In genomic region chr4:126024303-126024900, GRCm38 (mm10) we compare ENCODE assay signal across 16 mouse cellular contexts. TPM values are rescaled to one million over a fixed set of nuclear protein-coding genes. Genes with fewer than 3 reads are reported as not detected.
A peak's percentile ranks its signal among the peaks of the same experiment; 100 is the strongest.
DNase-seq lines count a peak whose midpoint lies in the region; ATAC-seq and TF ChIP-seq lines count a peak whose summit lies in the region.
"Had no signal": no experiment of that assay in that cellular context is flagged by ENCODE, and none has a peak within 500 bp of the region (broad histone marks: within the 10 kb centered on the region; RNA-seq: fewer than 3 reads in every experiment).

Gene Csf3r (plus strand): TSS chr4:126024550.

- peak; percentile 72 for ATAC-seq in granulocyte monocyte progenitor cell, adult 5-6 weeks (replicated peaks; ENCODE audit: poor library complexity, severe bottlenecking)
- ATAC-seq: forebrain, embryonic 15.5 days had no signal

- H3K9me3 ChIP-seq in E14TG2a.4 (ENCODE audit: low read length), result no peaks in the 10 kb centered on the region
- H3K9me3 ChIP-seq: forebrain, embryonic 15.5 days; G1E had no signal

- H3K4me3 ChIP-seq in E14TG2a.4 (replicated peaks; ENCODE audit: low read length), result peak within 1 kb of the TSS; percentile 43
- H3K4me3 ChIP-seq in macrophage (ENCODE audit: inconsistent target), result peak within 1 kb of the TSS; percentile 39
- H3K4me3 ChIP-seq: forebrain, embryonic 15.5 days; myocyte had no signal

- TF ChIP-seq CTCF in E14TG2a.4 (conservative IDR thresholded peaks at IDR 0.05; ENCODE audit: low read length), result no peak

- DNase-seq in kidney, postnatal 14 days, result peak; percentile 3
- DNase-seq in kidney, postnatal 25 days, result no peak
- DNase-seq in ovary, adult 18-20 months (ENCODE audit: low spot score), result no peak
- DNase-seq in urinary bladder, postnatal 36 days (ENCODE audit: low spot score in 2 of 2), result no peak
- no peak for DNase-seq in urinary bladder, postnatal 10 days (ENCODE audit: low spot score)
- DNase-seq: B cell, adult 2 months; cerebellum, postnatal 25 days; gastrocnemius, postnatal 10 days; kidney, adult 18-20 months had no signal

- WGBS in macrophage (ENCODE audit: missing documents), result 11% methylated on average over 16 of the region's 16 CpGs

- H3K27me3 ChIP-seq in E14TG2a.4 (ENCODE audit: insufficient read depth, low read length), result peaks cover 21% of the 10 kb centered on the region
- H3K27me3 ChIP-seq: forebrain, embryonic 15.5 days had no signal

- peak within 1 kb of the TSS; percentile 86 for H3K27ac ChIP-seq in macrophage
- H3K27ac ChIP-seq: forebrain, embryonic 15.5 days; hindbrain, embryonic 14.5 days had no signal

- no peaks in the 10 kb centered on the region for H3K36me3 ChIP-seq in E14TG2a.4 (ENCODE audit: insufficient read depth, low read length)
- peaks cover 30% of the 10 kb centered on the region for H3K36me3 ChIP-seq in macrophage (ENCODE audit: inconsistent target)
- H3K36me3 ChIP-seq: forebrain, embryonic 15.5 days; G1E had no signal

- peaks cover 41% of the 10 kb centered on the region; the same call in 1 of the 2 replicates for H3K79me2 ChIP-seq in macrophage (ENCODE audit: inconsistent target)

- H3K4me1 ChIP-seq in E14TG2a.4 (replicated peaks; ENCODE audit: low read depth, low read length), result peaks cover 27% of the 10 kb centered on the region
- H3K4me1 ChIP-seq: forebrain, embryonic 15.5 days had no signal

RNA-seq across cellular contexts. Expression of gene Csf3r, which starts in this region (rescaled TPM):
- 111 and 141 TPM in 2 replicates for total RNA-seq in granulocyte monocyte progenitor cell, adult 5-6 weeks (2014; fragmentation: Nextera tagmentation)
- total RNA-seq in granulocyte monocyte progenitor cell, adult 5-6 weeks (2017), result 81.6 and 90.2 TPM in 2 replicates
- 100 to 1,000 TPM; 106 to 429 (median 243) TPM for total RNA-seq in macrophage (2018; cell fraction: chromatin; rRNA removed)
- 100 to 1,000 TPM in 8 of 26 experiments, 10 to 100 TPM in 18; 48.2 to 131 (median 75.5) TPM for total RNA-seq in macrophage (2018; cell fraction: cytosol; rRNA removed)
- 100 to 1,000 TPM in 25 of 26 experiments, 10 to 100 TPM in 1; 77.3 to 393 (median 287) TPM for total RNA-seq in macrophage (2018; cell fraction: nucleus; rRNA removed)
- polyA plus RNA-seq in macrophage (2018), result 16.5 to 106 TPM (median 61.5 TPM) in 3 replicates
- polyA plus RNA-seq: myocyte had no signal
